Mouse (Mus musculus) ES-E14 (cell line): ENCODE measurements around the gene Fyn. TPM values are rescaled to one million over a fixed set of nuclear protein-coding genes. Genes with fewer than 3 reads are reported as not detected.

Experiments
- DNase-seq: peaks from one replicate; pipeline ENCODE4 v3.0.0-alpha.2; 2013; ENCODE audit warnings: low read depth, low spot score
- H3K27ac ChIP-seq: 2 replicates; pipeline ENCODE4 v1.5.1; 2012; ENCODE audit warnings: low read depth, mild to moderate bottlenecking, low read length, moderate library complexity, mixed read lengths; ENCODE audit not compliant: poor library complexity, insufficient read depth, severe bottlenecking
- H3K36me3 ChIP-seq: 2 replicates; pipeline ENCODE4 v1.6.1; 2012; ENCODE audit warnings: mild to moderate bottlenecking, low read length, moderate library complexity, mixed read lengths; ENCODE audit not compliant: control insufficient read depth, poor library complexity, insufficient read depth, severe bottlenecking
- H3K4me1 ChIP-seq, 2 experiments: fragments of 150-350 bp in 1 of 2; sonication (generic) in 1 of 2; 2 replicates each; pipeline ENCODE4 v1.6.1; 2012; ENCODE audit warnings: low read length in 2 of 2, mild to moderate bottlenecking in 1 of 2, mixed read lengths in 1 of 2; ENCODE audit not compliant: control insufficient read depth in 2 of 2, insufficient read depth in 2 of 2, poor library complexity in 1 of 2
- H3K4me3 ChIP-seq, 2 experiments: fragments of 150-350 bp in 1 of 2; sonication (generic) in 1 of 2; 2 replicates each; pipeline ENCODE4 v1.5.1; 2012; ENCODE audit warnings: low read length in 2 of 2, low read depth in 1 of 2, mild to moderate bottlenecking in 1 of 2, mixed read lengths in 1 of 2; ENCODE audit not compliant: insufficient read depth in 1 of 2, poor library complexity in 1 of 2, severe bottlenecking in 1 of 2
- H3K9ac ChIP-seq: 2 replicates; pipeline ENCODE4 v1.6.1; 2012; ENCODE audit warnings: low read depth, mild to moderate bottlenecking, low read length, mixed read lengths; ENCODE audit not compliant: poor library complexity, insufficient read depth, severe bottlenecking
- H3K9me3 ChIP-seq: fragments of 150-350 bp; sonication (generic); 2 replicates; pipeline ENCODE4 v1.6.1; 2012; ENCODE audit warnings: low read depth, mild to moderate bottlenecking, low read length; ENCODE audit not compliant: control insufficient read depth, insufficient read depth
- CHD2 ChIP-seq: IDR thresholded peaks from 2 replicates; pipeline ENCODE4 v1.6.1; 2014; ENCODE audit warnings: mild to moderate bottlenecking, low read depth, low read length, inconsistent platforms
- HCFC1 ChIP-seq: IDR thresholded peaks from 2 replicates; pipeline ENCODE4 v1.6.1; 2012; ENCODE audit warnings: low read length, inconsistent platforms, borderline replicate concordance; ENCODE audit not compliant: insufficient read depth
- MAFK ChIP-seq: IDR thresholded peaks from 2 replicates; pipeline ENCODE4 v1.6.1; 2014; ENCODE audit warnings: mild to moderate bottlenecking, low read depth, low read length, inconsistent platforms; ENCODE audit not compliant: insufficient read depth
- ZC3H11A ChIP-seq: IDR thresholded peaks from 2 replicates; pipeline ENCODE4 v1.6.1; 2012; ENCODE audit warnings: low read depth, mild to moderate bottlenecking, inconsistent platforms, low read length, borderline replicate concordance
- ZNF384 ChIP-seq: IDR thresholded peaks from 2 replicates; pipeline ENCODE4 v1.6.1; 2012; ENCODE audit warnings: low read depth, low read length, inconsistent platforms
- in situ Hi-C, 2 experiments: fragments of 600-800 bp; cut with MboI; formaldehyde crosslinking; loops; one replicate each; pipeline ENCODE4 v1.15.1; 2025; ENCODE audit warnings: low sequenced_read_pairs in 2 of 2, inconsistent platforms in 1 of 2; ENCODE audit not compliant: unreplicated experiment in 2 of 2
- total RNA-seq: library from RNA; depleted of rRNA; stranded (reverse); fragments of 300-350 nt; gene quantifications from 2 replicates; pipeline ENCODE4 v1.2.3, GENCODE M21; 2012

The Fyn gene
- total RNA-seq, 1 experiment = 14.6 TPM

- Histone ChIP-seq H3K4me3 (no peak overlapping the region), H3K27ac (no peak overlapping the region), H3K36me3 (no peaks in the 10 kb centered on the region), H3K9ac (no peak overlapping the region), H3K9me3 (no peaks in the 10 kb centered on the region), H3K4me1 (peaks cover 6 to 10% of the 10 kb centered on the region in 2 experiments; a peak in 3 of 4 replicates)
- in situ Hi-C loops = no loop called here
- TF ChIP-seq HCFC1 (no peak), ZC3H11A (no peak), CHD2 (no peak), MAFK (no peak), ZNF384 (no peak)
- DNase-seq = no peak
These were observed 134.7 kb downstream of the Fyn start for GRCm38 (mm10) chr10:39503331-39503730.

GRCm38 (mm10) chr10:39505007-39505406 lies 136.4 kb downstream of the Fyn start:
- in situ Hi-C loops = no loop called here
- TF ChIP-seq ZC3H11A (no peak), MAFK (no peak)
- peaks cover 6 to 10% of the 10 kb centered on the region in 2 experiments; a peak in 3 of 4 replicates for H3K4me1 ChIP-seq

GRCm38 (mm10) chr10:39505621-39506020 lies 137.0 kb downstream of the Fyn start:
- H3K9ac ChIP-seq = no peak overlapping the region
- in situ Hi-C loops = no loop called here
- H3K4me1 ChIP-seq = peaks cover 6 to 10% of the 10 kb centered on the region in 2 experiments; a peak in 3 of 4 replicates

More at GRCm38 (mm10) chr10:39505007-39505406, 136.4 kb downstream of the Fyn start:
- Histone ChIP-seq H3K4me3 (no peak overlapping the region), H3K36me3 (no peaks in the 10 kb centered on the region), H3K9ac (no peak overlapping the region), H3K9me3 (no peaks in the 10 kb centered on the region), H3K27ac (no peak overlapping the region)
- DNase-seq = no peak

GRCm38 (mm10) chr10:39506353-39506752 lies 137.7 kb downstream of the Fyn start:
- in situ Hi-C loops = no loop called here
- H3K4me3 ChIP-seq = no peak overlapping the region
- no peak overlapping the region for H3K9ac ChIP-seq
- no peaks in the 10 kb centered on the region for H3K36me3 ChIP-seq
- no peak for DNase-seq
- TF ChIP-seq HCFC1 = no peak
- TF ChIP-seq CHD2 = no peak
- no peak for TF ChIP-seq ZC3H11A
- no peak for TF ChIP-seq MAFK
- no peak for TF ChIP-seq ZNF384
- no peak overlapping the region for H3K27ac ChIP-seq
- no peaks in the 10 kb centered on the region for H3K9me3 ChIP-seq
- peaks cover 6 to 10% of the 10 kb centered on the region in 2 experiments; a peak in 3 of 4 replicates for H3K4me1 ChIP-seq

More at GRCm38 (mm10) chr10:39505621-39506020, 137.0 kb downstream of the Fyn start:
- TF ChIP-seq CHD2 (no peak), HCFC1 (no peak), ZNF384 (no peak), MAFK (no peak), ZC3H11A (no peak)
- Histone ChIP-seq H3K9me3 (no peaks in the 10 kb centered on the region), H3K36me3 (no peaks in the 10 kb centered on the region), H3K27ac (no peak overlapping the region), H3K4me3 (no peak overlapping the region)
- no peak for DNase-seq

GRCm38 (mm10) chr10:39506831-39507230 lies 138.2 kb downstream of the Fyn start:
- peaks cover 3 to 8% of the 10 kb centered on the region in 2 experiments; a peak in 3 of 4 replicates for H3K4me1 ChIP-seq
- in situ Hi-C loops = no loop called here
- TF ChIP-seq ZC3H11A (no peak), CHD2 (no peak), MAFK (no peak), ZNF384 (no peak), HCFC1 (no peak)
- no peak overlapping the region for H3K27ac ChIP-seq
- no peak for DNase-seq
- no peaks in the 10 kb centered on the region for H3K36me3 ChIP-seq
- H3K9me3 ChIP-seq = no peaks in the 10 kb centered on the region
- H3K4me3 ChIP-seq = no peak overlapping the region
- H3K9ac ChIP-seq = no peak overlapping the region
